Mouse (Mus musculus) CH12.LX (cell line): ENCODE data around the gene Zfp592. TPM values are rescaled to one million over a fixed set of nuclear protein-coding genes. Genes with fewer than 3 reads are reported as not detected.

Experiments used
- DNase-seq: peaks from one replicate; pipeline ENCODE4 v3.0.0-alpha.2; 2013; ENCODE audit errors: extremely low read depth
- H3K27ac ChIP-seq: 2 replicates; pipeline ENCODE4 v1.5.1; 2012; ENCODE audit warnings: low read depth, mild to moderate bottlenecking, control low read depth, moderate library complexity; ENCODE audit not compliant: insufficient read depth
- H3K27me3 ChIP-seq: replicated peaks from 2 replicates; pipeline ENCODE3; 2012; ENCODE audit warnings: inconsistent platforms
- H3K36me3 ChIP-seq, 2 experiments: replicated peaks in 1 of 2; 2 replicates each; pipeline versions ENCODE3 to v1.6.1; 2012; ENCODE audit warnings: inconsistent platforms in 1 of 2, low read length in 1 of 2, mild to moderate bottlenecking in 1 of 2, mixed read lengths in 1 of 2, moderate library complexity in 1 of 2; ENCODE audit not compliant: control insufficient read depth in 1 of 2, insufficient read depth in 1 of 2
- H3K4me1 ChIP-seq, 2 experiments: 2 replicates each; pipeline ENCODE4 v1.6.1; 2012; ENCODE audit warnings: inconsistent platforms in 1 of 2, moderate library complexity in 1 of 2; ENCODE audit not compliant: insufficient read depth in 2 of 2, control insufficient read depth in 1 of 2
- H3K4me2 ChIP-seq: 2 replicates; pipeline ENCODE4 v1.6.1; 2012; ENCODE audit warnings: low read depth, mild to moderate bottlenecking, control low read depth; ENCODE audit not compliant: poor library complexity, insufficient read depth, severe bottlenecking
- H3K4me3 ChIP-seq, 3 experiments: fragments of 150-350 bp in 1 of 3; sonication (generic) in 1 of 3; replicated peaks in 1 of 3; 2 replicates each; pipeline versions ENCODE3 to v1.5.1; 2011 to 2012; ENCODE audit warnings: low read depth in 2 of 3, low read length in 2 of 3, mild to moderate bottlenecking in 2 of 3, moderate library complexity in 2 of 3, control low read depth in 1 of 3, improper control_type of control experiment in 1 of 3, inconsistent platforms in 1 of 3, mixed read lengths in 1 of 3; ENCODE audit not compliant: poor library complexity in 1 of 3
- H3K79me2 ChIP-seq: replicated peaks from 2 replicates; pipeline ENCODE4 v1.6.1; 2012; ENCODE audit warnings: mild to moderate bottlenecking, moderate library complexity; ENCODE audit not compliant: control insufficient read depth, poor library complexity, insufficient read depth, severe bottlenecking; ENCODE audit errors: extremely low read depth
- H3K9ac ChIP-seq: 2 replicates; pipeline ENCODE4 v1.6.1; 2012; ENCODE audit warnings: low read depth, mild to moderate bottlenecking, control low read depth, moderate library complexity; ENCODE audit not compliant: insufficient read depth
- H3K9me3 ChIP-seq: replicated peaks from 2 replicates; pipeline ENCODE3; 2012; ENCODE audit warnings: low read length, inconsistent platforms, mixed read lengths
- CHD2 ChIP-seq: IDR thresholded peaks from 2 replicates; pipeline ENCODE4 v1.6.1; 2011; ENCODE audit warnings: low read length, improper control_type of control experiment
- CTCF ChIP-seq, 2 experiments: IDR thresholded peaks in 1 of 2; conservative IDR thresholded peaks in 1 of 2; 2 replicates each; pipeline ENCODE4 v1.5.1; 2011 to 2012; ENCODE audit warnings: low read depth in 2 of 2, low read length in 2 of 2, improper control_type of control experiment in 1 of 2, inconsistent platforms in 1 of 2, mild to moderate bottlenecking in 1 of 2, moderate library complexity in 1 of 2
- E2F4 ChIP-seq: IDR thresholded peaks from 2 replicates; pipeline ENCODE4 v1.6.1; 2011; ENCODE audit warnings: low read depth, low read length, improper control_type of control experiment; ENCODE audit not compliant: insufficient replicate concordance
- ELF1 ChIP-seq: IDR thresholded peaks from 2 replicates; pipeline ENCODE4 v1.6.1; 2014; ENCODE audit warnings: low read depth, mild to moderate bottlenecking, inconsistent platforms, low read length, improper control_type of control experiment
- ETS1 ChIP-seq: conservative IDR thresholded peaks from 2 replicates; pipeline ENCODE4 v1.6.1; 2012; ENCODE audit warnings: low read depth, mild to moderate bottlenecking, inconsistent platforms, low read length, improper control_type of control experiment, moderate library complexity
- GABPA ChIP-seq: IDR thresholded peaks from 2 replicates; pipeline ENCODE4 v1.6.1; 2012; ENCODE audit warnings: low read depth, low read length, improper control_type of control experiment, inconsistent platforms; ENCODE audit not compliant: insufficient replicate concordance
- KAT2A ChIP-seq: IDR thresholded peaks from 2 replicates; pipeline ENCODE4 v1.6.1; 2012; ENCODE audit warnings: low read length, improper control_type of control experiment, inconsistent platforms; ENCODE audit not compliant: insufficient replicate concordance
- MAFK ChIP-seq: IDR thresholded peaks from 2 replicates; pipeline ENCODE4 v1.6.1; 2011; ENCODE audit warnings: low read length, improper control_type of control experiment; ENCODE audit not compliant: insufficient replicate concordance
- MEF2A ChIP-seq: IDR thresholded peaks from 2 replicates; pipeline ENCODE4 v1.6.1; 2014; ENCODE audit warnings: low read depth, mild to moderate bottlenecking, inconsistent platforms, low read length, improper control_type of control experiment, borderline replicate concordance
- MYC ChIP-seq: IDR thresholded peaks from 2 replicates; pipeline ENCODE4 v1.6.1; 2011; ENCODE audit warnings: low read depth, mild to moderate bottlenecking, improper control_type of control experiment, low read length
- NELFE ChIP-seq: IDR thresholded peaks from 2 replicates; pipeline ENCODE4 v1.6.1; 2011; ENCODE audit warnings: low read depth, low read length, improper control_type of control experiment
- NRF1 ChIP-seq: IDR thresholded peaks from 2 replicates; pipeline ENCODE4 v1.6.1; 2014; ENCODE audit warnings: low read depth, mild to moderate bottlenecking, inconsistent platforms, low read length, improper control_type of control experiment, moderate library complexity
- POLR2AphosphoS2 ChIP-seq: IDR thresholded peaks from 2 replicates; pipeline ENCODE4 v1.6.1; 2011; ENCODE audit warnings: low read depth, low read length, improper control_type of control experiment
- RCOR1 ChIP-seq: conservative IDR thresholded peaks from 2 replicates; pipeline ENCODE4 v1.6.1; 2012; ENCODE audit warnings: low read depth, mild to moderate bottlenecking, inconsistent platforms, low read length, improper control_type of control experiment
- SMC3 ChIP-seq: IDR thresholded peaks from 2 replicates; pipeline ENCODE4 v1.6.1; 2011; ENCODE audit warnings: low read depth, low read length, improper control_type of control experiment
- TBP ChIP-seq: conservative IDR thresholded peaks from 2 replicates; pipeline ENCODE4 v1.6.1; 2011; ENCODE audit warnings: low read depth, low read length, improper control_type of control experiment
- USF1 ChIP-seq: IDR thresholded peaks from 2 replicates; pipeline ENCODE4 v1.6.1; 2014; ENCODE audit warnings: low read depth, mild to moderate bottlenecking, inconsistent platforms, low read length, improper control_type of control experiment
- ZC3H11A ChIP-seq: IDR thresholded peaks from 2 replicates; pipeline ENCODE4 v1.6.1; 2012; ENCODE audit warnings: low read depth, mild to moderate bottlenecking, inconsistent platforms, low read length, improper control_type of control experiment
- ZNF384 ChIP-seq: IDR thresholded peaks from 2 replicates; pipeline ENCODE4 v1.6.1; 2012; ENCODE audit warnings: low read depth, low read length, improper control_type of control experiment, inconsistent platforms
- dilution Hi-C: fragments of 300-500 bp; cut with MboI; formaldehyde crosslinking; loops from 2 replicates; pipeline ENCODE4 v1.14.3; 2020; ENCODE audit warnings: low sequenced_read_pairs; ENCODE audit not compliant: extremely low pct_unique_long_range_greater_than_20kb, extremely low pct_ligation_motif_present
- in situ Hi-C: fragments of 300-500 bp; cut with MboI; formaldehyde crosslinking; loops from 3 replicates; pipeline ENCODE4 v1.14.3; 2019; ENCODE audit warnings: low sequenced_read_pairs, low pct_ligation_motif_present, low pct_unique_long_range_greater_than_20kb, mixed read lengths
- polyA plus RNA-seq: library from polyadenylated mRNA; unstranded; fragments of >175 nt; gene quantifications from 2 replicates; pipeline ENCODE4 v1.2.1, GENCODE M21; 2012; ENCODE audit warnings: low read depth; ENCODE audit not compliant: insufficient read length
- total RNA-seq, 2 experiments: library from RNA; depleted of rRNA; stranded (reverse); fragments of 300-350 nt in 1 of 2; fragments of >200 nt in 1 of 2; gene quantifications; 2 replicates each; pipeline ENCODE4 v1.2.3; 2012 to 2014

Zfp592 gene
- total and polyA plus RNA-seq, 3 experiments, result 7.8 to 23.6 (median 10.1) TPM

DNA sequence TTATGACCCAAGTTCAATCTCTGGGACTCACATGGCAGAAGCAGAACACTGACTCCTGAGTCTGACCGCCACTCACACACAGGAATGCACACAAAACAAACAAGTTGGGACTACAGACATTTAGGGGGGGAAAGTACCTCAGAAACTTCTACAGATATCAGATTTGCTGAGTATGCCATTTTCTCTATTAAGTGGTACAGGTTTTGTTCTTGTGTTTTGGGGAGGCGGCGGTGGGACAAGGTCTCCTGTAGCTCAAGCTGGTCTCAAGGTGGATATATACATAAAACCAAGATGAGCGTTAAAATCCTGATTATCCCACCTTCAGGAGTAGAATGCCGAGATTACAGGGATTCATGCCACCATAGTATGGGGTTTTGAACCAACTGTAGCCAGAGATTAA lies 1.9 kb upstream of the Zfp592 start:
- in situ Hi-C loops, result no loop called here
- Histone ChIP-seq H3K27me3 (no peaks in the 10 kb centered on the region), H3K4me2 (no peak overlapping the region), H3K27ac (no peak overlapping the region), H3K4me3 (no peak overlapping the region), H3K9me3 (no peaks in the 10 kb centered on the region), H3K36me3 (no peaks in the 10 kb centered on the region), H3K79me2 (peaks cover 26% of the 10 kb centered on the region), H3K4me1 (peaks cover 3 to 31% of the 10 kb centered on the region in 2 experiments; a peak in 3 of 4 replicates), H3K9ac (no peak overlapping the region)
- dilution Hi-C loops, result no loop called here
- TF ChIP-seq NELFE, result no peak
- TF ChIP-seq TBP, result no peak
- peak; percentile 73 for TF ChIP-seq MAFK
- no peak for TF ChIP-seq KAT2A
- no peak for DNase-seq

- no peak for DNase-seq
- H3K79me2 ChIP-seq, result peaks cover 30% of the 10 kb centered on the region
- peak overlapping the region in 2 of 3 experiments; percentile 63 to 90 for H3K4me3 ChIP-seq
- TF ChIP-seq POLR2AphosphoS2 (no peak), SMC3 (no peak), NRF1 (no peak), GABPA (no peak), ETS1 (no peak), ELF1 (no peak), MYC (no peak), MEF2A (no peak), ZNF384 (no peak), CHD2 (no peak), CTCF (conservative IDR thresholded peaks at IDR 0.05 in 1 of 2, IDR thresholded peaks at IDR 0.05 in 1 of 2; ENCODE audit: low read depth in 2 of 2, low read length in 2 of 2) (no peak), ZC3H11A (no peak), RCOR1 (no peak), E2F4 (no peak), USF1 (no peak)
- TF ChIP-seq, all 38 proteins: peak for 0
- H3K36me3 ChIP-seq, result no peaks in the 10 kb centered on the region
- H3K27me3 ChIP-seq, result no peaks in the 10 kb centered on the region
- H3K9me3 ChIP-seq, result no peaks in the 10 kb centered on the region
- peaks cover 0 to 31% of the 10 kb centered on the region in 2 experiments; a peak in 3 of 4 replicates for H3K4me1 ChIP-seq
- peak overlapping the region; percentile 85 for H3K9ac ChIP-seq
- dilution Hi-C loops (no loop called here), in situ Hi-C loops (no loop called here)
- no peak overlapping the region for H3K27ac ChIP-seq
- peak overlapping the region; percentile 95 for H3K4me2 ChIP-seq
Measured at GRCm38 (mm10) chr7:80992063-80992462, 1.4 kb upstream of the Zfp592 start.
